Mouse (Mus musculus) frontal cortex, postnatal 25 days (tissue): Measurements from ENCODE around the gene Psd4.
A peak's percentile ranks its signal among the peaks of the same experiment; 100 is the strongest.

Source experiments
- DNase-seq, 2 experiments: peaks; one replicate each; pipeline ENCODE4 v3.0.0; 2022; ENCODE audit warnings: low spot score in 2 of 2

The Psd4 gene

GRCm38 (mm10) chr2:24386158-24386963 is 19.0 kb downstream of the Psd4 start:
- DNase-seq, result no peak

- DNase-seq, result no peak
Observed at GRCm38 (mm10) chr2:24386964-24387320, 19.6 kb downstream of the Psd4 start.

DNA sequence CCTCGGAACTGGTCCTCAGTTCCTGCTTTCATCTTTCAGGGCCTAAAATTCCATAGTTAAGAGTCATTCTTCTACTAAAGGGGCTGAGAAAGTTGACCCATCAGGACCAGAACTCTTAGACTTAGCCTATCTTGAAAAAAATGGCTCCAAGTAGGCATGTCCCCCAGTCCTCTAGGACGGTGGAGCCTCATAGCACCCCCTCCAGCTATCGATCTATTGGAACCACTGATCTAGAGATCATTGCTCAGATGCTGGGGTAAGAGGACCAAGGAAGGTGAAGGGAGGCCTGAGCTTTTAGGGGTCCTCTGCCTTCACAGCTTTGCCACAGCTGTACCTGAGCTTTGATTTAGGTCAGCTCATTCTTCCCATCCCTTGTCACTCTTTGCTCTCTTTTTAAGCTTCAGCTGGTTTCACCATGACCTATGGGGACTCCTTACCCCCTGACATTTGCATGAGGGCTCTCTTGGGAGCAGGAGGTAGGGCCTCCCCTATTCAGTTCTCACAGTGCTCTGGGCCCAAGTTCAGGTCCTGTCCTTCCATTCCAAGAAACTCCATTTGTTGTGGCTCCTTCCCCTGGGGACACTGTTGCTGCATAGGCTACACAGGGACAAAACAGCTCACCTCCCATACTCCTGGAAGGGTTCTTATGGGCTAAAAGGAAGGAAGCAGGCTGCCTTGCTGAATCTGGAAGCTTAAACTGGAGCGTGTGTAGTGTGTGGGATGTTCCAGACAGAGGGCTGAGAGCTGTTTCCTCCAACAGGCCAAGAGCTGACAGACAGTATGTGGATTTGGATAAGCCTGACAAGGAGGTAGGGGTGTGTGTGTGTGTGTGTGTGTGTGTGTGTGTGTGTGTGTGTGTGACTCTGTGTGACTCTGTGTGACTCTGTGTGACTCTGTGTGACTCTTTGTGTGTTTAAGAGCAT is 20.2 kb downstream of the Psd4 start:
- DNase-seq, result no peak

DNA sequence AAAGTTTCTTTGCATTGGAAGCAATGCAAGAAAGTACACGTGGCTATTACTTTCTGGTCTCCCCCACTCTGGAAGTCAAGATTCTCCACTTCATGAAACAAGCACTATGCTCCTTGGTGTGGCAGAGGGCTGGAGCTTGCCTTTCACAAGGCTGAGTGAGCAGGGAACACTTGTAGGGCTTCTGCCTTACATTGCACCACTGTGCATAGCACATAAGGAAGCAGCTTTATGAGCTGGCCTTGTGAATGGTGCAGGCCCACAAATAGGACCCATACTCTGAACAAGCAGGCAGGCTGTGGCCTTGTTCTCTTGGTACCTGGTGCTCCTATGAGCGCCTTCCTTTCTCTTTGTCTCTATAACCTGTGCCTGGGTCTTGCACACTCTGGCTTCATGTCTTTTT is 25.9 kb downstream of the Psd4 start:
- no peak for DNase-seq

- DNase-seq, result no peak
Observed at GRCm38 (mm10) chr2:24397115-24397514, 29.7 kb downstream of the Psd4 start.

DNA sequence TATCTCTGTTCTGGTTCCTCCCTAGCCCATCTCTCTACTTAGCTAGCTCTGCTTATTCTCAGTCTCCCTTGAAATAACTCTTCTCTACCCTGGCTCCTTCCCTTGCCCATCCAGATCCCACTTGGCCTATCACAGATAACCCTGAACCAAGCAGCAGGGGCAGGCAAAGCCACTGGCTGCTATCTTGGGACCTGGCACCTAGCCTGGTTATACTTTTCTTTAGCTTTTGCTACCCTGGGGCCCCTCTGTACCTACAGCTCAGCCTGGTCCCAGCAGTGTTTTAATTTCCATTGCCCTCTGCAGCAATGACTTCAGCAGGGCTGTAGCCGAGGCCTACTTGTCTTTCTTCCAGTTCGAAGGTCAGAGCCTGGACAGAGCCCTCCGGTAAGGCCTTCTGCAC is 33.3 kb downstream of the Psd4 start:
- no peak for DNase-seq

GRCm38 (mm10) chr2:24405345-24406012 is 38.1 kb downstream of the Psd4 start:
- DNase-seq, result peak; percentile 44 to 47

GRCm38 (mm10) chr2:24407701-24408485 is 40.5 kb downstream of the Psd4 start:
- no peak for DNase-seq

- DNase-seq, result peak; percentile 51 to 68
Observed at GRCm38 (mm10) chr2:24409166-24409565, 41.8 kb downstream of the Psd4 start.

- DNase-seq, result no peak
Observed at GRCm38 (mm10) chr2:24413172-24413571, 45.8 kb downstream of the Psd4 start.

DNA sequence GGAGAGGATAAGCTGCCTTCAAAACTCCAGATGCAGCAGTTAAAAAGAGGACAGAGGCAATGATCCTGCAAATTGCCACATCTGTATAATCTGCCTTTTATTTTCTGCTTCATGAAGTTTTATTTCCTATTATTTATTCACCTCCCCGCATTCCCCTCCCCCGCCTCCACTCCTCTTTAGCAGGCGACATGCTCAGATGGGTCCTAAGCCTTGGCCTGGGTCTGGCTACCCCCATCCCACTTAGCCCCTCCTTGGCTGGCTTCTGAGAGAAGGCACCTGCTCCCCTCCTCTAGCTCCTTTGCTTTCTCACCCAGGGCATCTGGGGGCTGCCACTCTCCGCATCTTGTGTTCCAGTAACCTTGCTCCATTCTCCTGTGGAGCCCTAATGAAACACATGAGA is 46.3 kb downstream of the Psd4 start:
- DNase-seq, result no peak

DNA sequence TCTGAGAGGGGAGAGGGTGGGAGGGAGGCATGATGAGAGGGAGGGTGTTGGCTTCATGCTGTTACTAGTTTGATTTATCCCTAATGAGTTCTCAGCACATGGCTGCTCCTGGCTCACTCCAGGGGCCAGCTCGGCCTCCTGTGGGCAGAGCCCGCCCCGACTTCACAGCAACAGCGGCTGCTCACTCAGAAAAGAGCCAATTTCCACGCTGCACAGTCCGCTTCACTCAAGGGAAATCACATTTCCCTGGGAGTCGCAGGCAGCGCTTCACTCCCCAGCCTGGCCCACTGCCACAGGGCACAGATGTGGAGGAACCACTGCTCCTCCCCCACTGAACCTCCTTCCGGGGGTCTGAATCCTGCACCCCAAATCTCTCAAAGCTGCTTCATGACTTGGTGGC is 49.3 kb downstream of the Psd4 start:
- DNase-seq, result no peak

DNA sequence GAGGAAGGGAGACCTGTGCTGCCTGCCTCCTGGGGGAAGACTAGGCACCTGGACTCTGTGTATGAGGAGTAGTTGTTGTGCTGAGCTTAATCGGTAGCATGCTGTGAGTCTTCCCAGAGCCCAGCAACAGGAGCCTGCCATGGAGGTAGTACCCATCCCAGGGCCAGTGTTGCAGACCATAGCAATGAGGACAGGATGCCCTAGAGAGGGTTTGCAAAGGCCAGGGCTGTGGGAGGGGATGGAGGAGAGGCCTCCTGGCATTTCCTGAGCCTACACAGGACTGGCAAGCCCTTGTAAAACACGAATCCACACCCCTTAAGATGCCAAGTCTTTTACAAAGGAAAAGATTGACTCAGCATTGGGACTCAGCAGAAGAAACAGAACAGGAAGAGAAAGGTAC is 49.7 kb downstream of the Psd4 start:
- no peak for DNase-seq

- no peak for DNase-seq
Observed at GRCm38 (mm10) chr2:24417564-24417963, 50.2 kb downstream of the Psd4 start.

DNA sequence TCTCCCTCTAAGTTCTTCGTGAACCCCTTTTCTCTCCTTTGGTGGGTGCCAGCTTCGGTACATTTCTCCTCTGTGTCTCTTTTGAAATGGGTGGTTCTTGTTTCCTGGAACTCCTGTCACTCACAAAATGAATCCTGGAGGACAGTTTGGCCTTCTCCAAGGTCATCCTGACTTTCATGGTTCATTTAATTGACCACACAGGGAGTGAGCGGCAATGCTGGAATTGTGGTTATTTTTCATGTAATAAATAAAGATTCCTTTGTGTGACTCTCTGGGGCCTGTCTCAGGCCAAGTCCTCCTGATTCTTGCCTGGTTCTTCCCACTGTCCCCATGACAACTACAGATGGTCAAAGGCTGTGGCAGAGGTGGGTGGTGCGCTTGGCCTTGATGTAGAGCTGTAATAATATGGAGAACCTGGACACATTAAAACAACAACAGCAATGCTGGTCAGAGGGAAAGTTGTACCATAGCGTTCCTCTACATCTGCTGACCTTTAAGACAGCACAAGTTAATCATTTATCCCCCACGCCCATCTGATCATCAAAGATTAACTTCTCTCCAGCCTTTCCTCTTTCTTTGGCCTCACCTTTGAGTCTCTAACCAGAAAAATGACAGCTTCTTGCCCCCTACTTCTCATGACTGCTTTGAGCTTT is 54.0 kb downstream of the Psd4 start:
- no peak for DNase-seq

DNA sequence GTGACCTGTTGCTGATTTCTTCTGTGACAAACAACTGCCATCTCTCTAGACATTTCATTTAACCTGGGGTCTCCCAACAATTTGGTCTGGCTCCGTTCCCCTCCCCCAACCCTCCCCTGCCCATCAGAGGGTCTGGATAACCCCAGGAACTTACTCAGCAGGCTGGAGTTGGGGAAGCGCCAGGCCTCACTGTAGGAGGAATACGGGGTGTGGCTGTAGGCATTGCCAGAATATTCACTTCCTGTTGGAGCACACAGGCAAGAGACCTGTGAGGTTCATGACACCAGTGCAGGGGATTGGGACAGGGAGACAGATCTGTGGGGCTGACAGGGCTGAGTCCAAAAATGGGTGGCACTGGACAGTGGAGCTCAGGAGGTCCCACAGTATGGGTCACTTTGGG is 55.4 kb downstream of the Psd4 start:
- no peak for DNase-seq

DNA sequence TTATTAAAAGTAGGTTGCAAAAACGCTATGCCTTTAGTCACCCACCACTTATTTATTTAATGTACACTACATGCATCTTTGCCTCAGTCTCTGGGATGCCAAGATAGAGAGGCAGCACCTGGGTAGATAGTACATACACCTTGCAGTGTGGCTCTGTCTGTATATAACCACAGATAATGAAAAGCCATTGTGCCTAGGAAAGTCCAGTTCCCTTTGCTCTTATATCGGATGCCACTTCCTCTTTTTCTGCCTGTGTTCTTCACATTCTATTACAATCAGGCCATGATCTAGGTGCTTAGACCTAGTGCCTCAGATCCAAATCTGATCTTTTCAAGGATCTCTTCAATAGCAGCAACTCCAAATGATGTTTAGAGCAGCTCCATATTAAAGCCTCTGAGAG is 58.2 kb downstream of the Psd4 start:
- no peak for DNase-seq

DNA sequence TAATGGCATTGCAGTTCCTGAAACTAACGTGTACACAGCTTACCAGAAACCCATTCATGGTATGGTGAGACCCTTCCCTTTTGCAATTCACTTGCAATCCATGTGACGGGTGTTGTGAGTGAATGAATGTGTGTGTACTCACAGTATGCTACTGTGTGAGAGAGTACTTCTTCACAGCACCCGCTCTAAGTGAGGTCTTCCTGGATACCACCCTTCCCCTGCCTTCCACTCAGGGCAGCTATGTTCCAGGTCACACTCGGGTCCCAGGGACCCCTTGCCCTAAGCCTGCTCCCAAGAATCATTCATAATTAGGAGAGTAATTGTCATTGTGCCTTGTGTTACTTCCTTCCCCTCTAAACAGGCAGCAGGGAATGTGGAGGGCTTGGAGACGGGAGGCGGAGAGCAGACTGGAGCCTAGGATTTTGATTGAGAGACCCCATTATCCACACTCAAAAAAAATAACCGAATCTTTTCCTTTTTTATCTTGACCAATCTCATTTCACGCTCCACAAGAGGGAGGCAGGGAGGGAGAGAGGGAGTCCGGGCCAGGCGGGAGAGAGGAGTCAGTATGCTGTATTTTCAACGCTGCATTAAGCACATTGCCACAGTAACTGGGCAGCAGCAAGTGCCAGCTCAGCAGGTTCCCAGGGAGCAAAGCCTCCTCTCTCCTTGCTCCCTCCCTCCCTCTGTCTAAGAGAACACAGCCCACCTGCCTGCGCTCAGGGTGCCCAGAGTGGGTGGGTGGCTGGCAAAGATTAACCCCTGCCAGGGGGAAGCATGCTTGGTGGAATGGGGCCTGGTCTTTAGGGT is 60.7 kb downstream of the Psd4 start:
- DNase-seq, result no peak

GRCm38 (mm10) chr2:24429806-24430205 is 62.4 kb downstream of the Psd4 start:
- DNase-seq, result no peak

DNA sequence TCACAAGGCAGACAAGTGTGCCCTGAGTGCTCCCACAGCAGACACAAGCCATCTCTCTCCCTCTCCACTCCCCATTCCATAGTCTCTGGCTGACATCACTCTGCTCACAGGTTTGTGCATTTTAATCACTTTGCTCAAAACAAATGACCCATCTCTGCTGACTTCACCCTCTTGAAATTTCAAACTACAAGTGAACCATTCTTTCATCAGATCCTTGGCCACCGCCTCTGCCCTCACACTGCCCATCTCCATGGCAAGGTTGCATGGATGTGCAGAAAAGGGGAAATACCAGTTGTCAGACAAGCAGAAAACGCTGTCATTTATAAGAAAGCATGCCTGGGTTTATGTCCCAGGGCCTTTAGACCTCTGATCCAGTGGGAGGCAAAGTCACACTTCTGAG is 67.3 kb downstream of the Psd4 start:
- DNase-seq, result no peak
